Mouse (Mus musculus): ENCODE data around the gene Gmds. TPM values are rescaled to one million over a fixed set of nuclear protein-coding genes. Genes with fewer than 3 reads are reported as not detected.
A peak's percentile ranks its signal among the peaks of the same experiment; 100 is the strongest.

Gene Gmds
- total RNA-seq, 2 experiments from 2014 or later = 5.5 to 8.8 TPM

- DNase-seq = no peak
Measured at GRCm38 (mm10) chr13:32026226-32026975, 312.1 kb downstream of the Gmds start.

DNA sequence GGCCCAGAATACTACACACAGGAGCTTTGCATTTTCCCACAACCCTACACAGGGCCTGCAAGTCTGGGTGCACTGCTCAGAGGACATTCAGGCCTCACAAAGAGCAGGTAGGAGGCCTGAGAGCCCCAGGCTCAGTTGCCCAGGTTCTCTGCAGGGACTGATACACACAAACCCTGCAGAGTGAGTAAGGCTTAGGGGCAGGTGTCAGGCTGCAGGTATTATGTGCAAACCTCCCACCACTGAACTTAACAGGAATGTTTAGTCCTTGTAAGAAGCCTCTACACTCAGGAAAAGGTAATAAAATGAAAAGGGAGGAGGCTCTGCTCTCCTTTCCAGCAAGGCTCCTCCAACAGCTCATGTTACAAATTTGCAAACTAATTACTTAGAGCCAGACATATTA lies 313.7 kb downstream of the Gmds start:
- no peak for DNase-seq

DNA sequence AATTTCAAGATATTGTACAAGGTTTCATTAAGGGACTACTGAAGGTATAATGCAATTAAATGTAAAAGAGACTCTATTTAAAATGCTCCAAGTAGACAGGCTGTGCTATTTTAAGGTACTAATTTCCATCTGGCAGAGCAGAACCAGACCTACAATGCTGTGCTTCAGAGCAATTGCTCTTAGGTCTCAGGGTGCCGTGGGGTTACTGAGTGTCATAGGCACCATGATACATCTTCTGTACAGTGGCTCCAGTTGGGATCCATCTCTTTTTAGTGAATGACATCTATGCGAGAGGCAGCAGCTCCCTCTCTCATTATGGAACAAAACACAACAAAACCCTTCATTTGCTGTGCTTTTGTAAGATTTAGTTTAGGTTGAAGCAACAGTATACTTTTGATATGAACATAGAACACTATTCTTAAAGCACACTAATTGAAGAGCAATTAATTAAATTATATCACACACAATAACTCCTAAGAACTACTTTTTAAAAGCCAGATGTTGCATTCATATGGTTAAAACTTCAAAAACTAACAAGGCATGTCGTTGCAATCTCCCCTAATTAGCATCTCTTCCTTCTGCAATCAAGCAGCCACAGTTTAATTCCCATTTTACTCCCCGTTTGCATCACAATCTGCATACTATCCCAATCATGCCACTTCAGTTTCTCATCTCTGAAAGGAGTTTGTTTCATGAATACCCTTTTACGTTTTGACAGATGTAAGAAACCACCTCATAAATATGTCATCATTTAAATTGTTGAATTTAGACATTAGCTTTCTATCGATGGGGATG lies 317.9 kb downstream of the Gmds start:
- no peak for DNase-seq

DNA sequence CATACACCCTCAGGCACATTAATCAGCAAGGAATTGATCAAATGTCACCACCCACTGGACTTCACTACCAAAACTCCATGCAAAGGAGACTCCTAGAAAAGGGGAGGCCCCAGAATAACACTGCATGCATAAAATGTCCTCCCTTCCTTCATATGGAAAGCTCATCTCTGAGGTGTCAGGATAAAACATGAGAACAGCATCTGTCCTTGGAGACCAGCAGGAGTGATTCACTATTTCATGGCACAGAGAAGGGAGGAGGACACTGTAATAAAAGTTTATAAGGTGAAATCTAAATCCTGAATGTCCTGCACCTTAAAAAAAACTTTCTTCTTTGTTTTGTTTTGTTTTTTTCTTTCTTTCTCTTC lies 319.3 kb downstream of the Gmds start:
- no peak for DNase-seq

DNA sequence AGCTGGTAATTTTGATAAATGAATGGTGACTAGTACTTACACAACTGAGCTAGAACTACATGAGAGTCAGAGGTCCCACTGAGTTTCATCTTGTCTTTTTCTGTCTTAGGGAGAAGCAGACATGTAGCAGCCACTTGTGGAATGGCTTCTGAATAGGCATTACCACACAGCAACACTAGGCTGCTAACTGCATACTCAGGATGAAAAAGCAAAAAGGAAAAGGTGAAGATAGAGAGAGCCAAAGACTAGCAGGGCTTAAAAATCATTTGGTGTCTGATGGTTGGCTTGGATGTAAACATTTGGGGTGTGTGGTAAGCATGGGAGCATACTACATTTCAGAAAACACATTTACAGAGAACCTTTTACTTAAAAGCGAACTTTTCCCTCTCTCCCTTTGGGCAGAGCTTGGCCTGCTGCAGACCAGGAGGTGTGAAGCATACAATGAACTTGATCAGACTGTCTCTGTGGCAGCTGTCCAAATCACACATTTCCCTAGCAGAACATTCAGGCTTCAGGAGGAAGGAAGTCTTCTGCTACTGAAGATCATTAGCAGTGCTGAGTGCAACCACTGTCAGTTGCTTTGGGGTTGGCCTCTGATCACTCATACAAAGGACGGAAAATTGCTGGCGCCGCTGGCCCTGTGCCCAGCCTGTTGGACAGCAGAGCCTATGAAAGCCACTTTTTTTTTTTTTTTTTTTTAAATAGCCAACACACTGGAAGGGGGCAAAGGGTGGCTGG lies 319.9 kb downstream of the Gmds start:
- DNase-seq = peak; percentile 89

DNA sequence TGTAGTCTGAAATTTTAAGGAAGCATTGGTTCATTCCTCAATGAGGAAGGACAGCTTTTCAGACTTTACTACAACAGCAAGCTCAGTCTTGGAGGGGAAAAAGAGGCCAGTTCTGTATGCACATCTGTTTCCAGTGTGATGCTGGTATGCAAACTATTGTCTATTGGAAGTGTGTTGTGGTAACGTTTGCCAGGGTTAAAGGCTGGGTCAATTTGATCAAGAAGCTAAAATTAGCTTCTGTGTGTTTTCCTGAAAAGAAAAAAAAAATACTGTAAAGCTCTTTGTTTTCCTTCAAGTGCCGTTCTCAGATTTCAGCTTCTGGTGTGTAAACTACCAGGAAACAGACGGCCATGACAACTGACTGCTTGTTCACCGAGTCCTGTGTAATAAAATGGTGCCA lies 329.7 kb downstream of the Gmds start:
- no peak for DNase-seq

GRCm38 (mm10) chr13:32008116-32008641 lies 330.4 kb downstream of the Gmds start:
- DNase-seq = no peak

- DNase-seq = no peak
Measured at GRCm38 (mm10) chr13:31993391-31993790, 345.1 kb downstream of the Gmds start.

- peak; percentile 32 for DNase-seq
Measured at GRCm38 (mm10) chr13:31992409-31993201, 345.9 kb downstream of the Gmds start.

DNA sequence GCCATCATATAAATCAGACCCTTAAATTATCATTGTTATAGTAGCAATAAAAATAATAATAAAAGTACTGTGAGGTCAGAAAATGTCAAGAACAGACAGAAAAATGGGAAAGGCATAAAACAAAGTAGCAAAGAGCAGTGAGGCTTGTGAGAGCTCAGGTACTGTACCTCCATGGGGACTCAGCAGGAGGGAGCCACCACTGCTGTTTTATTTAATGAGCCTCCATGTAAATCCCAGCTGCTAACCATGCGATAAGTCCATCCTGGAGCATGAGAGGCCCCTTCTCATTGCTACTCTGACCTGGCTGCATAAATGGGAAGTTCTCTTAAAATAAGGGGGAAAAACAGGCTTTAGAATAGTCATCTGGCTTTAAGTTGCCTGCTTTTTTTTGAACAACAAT lies 357.3 kb downstream of the Gmds start:
- no peak for DNase-seq

- no peak for DNase-seq
Measured at GRCm38 (mm10) chr13:31978126-31978525, 360.4 kb downstream of the Gmds start.

DNA sequence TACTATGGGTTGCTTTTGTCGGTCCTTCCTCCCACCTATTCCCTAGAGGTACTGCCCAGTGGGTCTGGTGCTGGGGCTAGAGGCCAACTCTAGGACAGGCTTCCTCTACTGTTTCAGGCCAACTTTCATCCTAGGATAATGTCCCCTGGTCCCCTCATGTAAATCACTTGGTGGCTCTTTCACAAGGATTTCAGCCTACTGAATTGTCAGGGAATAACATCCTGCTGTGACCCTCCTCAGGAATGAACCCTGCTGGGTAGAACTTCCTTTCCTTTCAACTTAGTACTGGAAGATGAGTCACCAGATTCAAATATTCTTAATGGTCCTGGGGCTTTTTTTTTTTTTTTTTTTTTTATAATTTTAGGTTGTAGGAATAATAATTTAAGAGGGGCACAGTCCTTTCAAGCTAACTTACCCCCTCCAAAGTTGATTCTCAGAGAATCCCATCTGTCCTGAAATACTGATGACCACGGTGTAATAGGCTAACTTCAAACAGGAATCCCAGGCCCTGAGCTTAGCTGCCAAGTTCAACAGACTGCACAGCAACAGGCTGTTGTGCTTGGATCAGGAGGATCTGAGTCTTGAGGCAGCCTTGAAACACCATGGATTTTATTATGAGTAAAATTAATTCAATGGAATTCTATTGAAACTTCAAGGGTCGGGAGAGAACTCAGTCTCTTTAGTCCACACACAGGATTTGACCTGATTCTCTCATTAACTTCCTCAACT lies 363.6 kb downstream of the Gmds start:
- DNase-seq = no peak

DNA sequence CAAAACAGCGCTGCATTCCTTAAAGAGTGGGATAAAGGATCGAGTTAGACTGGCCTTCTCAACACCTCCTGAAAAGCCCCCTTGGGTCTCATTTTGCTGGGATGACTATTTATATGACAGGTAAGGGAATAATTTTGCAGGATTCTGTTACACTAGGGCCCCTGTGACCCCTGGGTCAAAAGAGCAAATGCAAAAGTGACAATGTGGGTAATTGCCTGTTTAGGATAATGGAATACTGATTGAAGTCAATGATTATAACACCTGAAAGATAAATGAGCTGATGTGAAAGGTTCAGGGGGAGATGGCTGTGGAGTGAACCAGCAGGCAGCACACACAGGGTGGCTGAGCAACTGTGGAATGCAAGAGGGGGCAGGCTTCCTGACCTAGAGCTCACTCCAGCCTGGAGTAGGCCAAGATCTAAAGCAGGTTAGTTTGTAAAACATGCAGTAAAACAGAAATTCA lies 367.5 kb downstream of the Gmds start:
- DNase-seq = no peak

DNA sequence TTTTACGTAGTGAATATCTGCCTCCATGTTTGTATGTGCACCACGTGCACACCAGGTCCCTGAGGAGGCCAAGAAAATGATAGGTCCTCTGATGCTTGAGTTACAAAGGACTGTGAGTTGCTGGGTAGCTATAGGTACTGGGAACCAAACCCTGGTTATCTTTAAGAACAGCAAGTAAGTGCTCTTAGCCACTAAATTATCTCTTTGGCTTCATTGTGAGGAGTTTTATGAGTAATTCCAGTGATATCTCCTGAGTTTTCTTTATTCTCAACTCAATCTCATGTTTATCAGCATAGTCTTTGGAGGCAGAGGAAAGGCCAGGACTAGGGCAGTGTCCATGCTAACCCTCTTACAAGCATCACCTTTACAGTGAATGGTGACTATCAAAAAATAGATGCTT lies 370.3 kb downstream of the Gmds start:
- DNase-seq = no peak

DNA sequence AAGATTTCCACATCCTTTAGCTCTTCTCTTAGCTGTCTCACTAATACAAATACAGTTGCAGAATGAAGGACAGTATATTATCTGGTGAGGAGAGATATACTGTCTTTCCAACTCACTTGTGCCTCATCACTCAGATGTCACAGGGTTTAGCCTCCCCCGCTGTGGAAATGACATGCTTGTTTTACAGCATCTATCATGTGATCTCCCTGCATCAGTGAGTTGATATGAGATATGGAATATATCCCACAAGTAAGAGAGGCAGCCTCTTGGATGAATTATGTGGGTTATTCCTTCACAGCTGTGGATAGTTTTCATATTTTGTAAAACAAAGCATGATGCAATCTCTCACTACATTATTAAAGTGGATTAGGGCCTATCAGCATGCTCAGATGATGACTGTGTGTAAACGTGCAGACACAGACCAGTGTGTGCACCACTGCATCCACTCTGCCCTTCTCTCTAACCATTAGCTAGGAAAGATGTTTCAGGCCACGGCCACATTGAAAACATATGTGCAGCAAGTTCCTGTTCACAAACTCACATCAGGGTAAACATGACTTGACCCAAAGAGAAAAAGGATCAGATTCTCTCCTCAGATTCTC lies 371.5 kb downstream of the Gmds start:
- DNase-seq = no peak

- DNase-seq = no peak
Measured at GRCm38 (mm10) chr13:31960514-31960913, 378.0 kb downstream of the Gmds start.

- DNase-seq = no peak
Measured at GRCm38 (mm10) chr13:31958346-31959335, 379.9 kb downstream of the Gmds start.

DNA sequence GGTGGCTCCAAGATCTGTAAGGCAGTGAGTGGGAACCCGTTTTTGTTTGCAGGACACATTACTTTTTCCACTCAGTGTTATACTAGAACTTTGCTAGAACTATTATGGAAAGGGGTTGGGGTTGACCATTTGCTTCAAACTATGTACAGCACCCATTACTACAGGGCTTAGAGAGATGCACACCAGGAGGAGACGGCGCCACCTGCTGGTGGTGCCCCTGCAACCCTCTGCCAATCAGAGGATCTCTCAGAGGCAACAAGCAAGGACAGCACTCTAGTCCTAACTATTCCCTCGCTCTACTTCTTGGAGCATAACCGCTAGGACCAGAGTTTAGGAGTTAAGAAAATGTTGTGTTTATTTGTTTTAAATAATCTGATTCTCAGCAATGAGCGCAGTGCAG lies 382.0 kb downstream of the Gmds start:
- DNase-seq = peak; percentile 83

DNA sequence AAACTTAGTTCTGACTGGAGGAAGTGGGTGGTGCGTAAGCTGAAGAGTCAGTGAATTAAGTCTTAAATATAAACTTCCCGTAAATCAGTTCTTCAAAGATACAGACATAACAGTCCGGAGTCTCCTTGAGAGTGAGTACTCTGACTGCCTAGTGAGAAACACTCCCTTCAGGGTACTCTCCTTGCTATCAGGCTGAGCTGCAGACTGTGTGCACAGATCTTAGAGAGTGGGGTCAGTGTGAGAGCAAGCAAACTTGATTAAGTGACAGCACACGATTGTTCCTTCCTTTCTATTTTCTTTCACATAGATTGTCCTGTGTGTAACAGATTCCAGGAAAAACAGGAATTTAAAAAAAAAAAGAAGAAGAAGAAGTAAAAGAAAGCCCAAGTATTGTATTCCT lies 382.4 kb downstream of the Gmds start:
- DNase-seq = no peak
